Mouse (Mus musculus): Measurements from ENCODE around the gene Arhgap19. TPM values are rescaled to one million over a fixed set of nuclear protein-coding genes. Genes with fewer than 3 reads are reported as not detected.

The Arhgap19 gene
- polyA plus RNA-seq, 1 experiment from 2014 or later = 40.9 TPM

GRCm38 (mm10) chr19:41831718-41832391 lies 30.0 kb upstream of the Arhgap19 start:
- WGBS = 7% methylated on average over 14 of the region's 14 CpGs
- DNase-seq = no peak
- H3K4me2 ChIP-seq = peak overlapping the region; percentile 99

GRCm38 (mm10) chr19:41831101-41831570 lies 29.3 kb upstream of the Arhgap19 start:
- Histone ChIP-seq H3K4me1 (ENCODE audit: insufficient read depth) (0 out of 2 replicates have a peak, but pooled peaks cover 8% of the 10 kb centered on the region), H3K9me3 (ENCODE audit: low read depth, low read length) (no peaks in the 10 kb centered on the region), H3K27ac (ENCODE audit: low read depth) (no peak overlapping the region), H3K9ac (peak overlapping the region; percentile 56), H3K27me3 (ENCODE audit: insufficient read depth, low read length) (peaks cover 33% of the 10 kb centered on the region), H3K4me2 (peak overlapping the region; percentile 99), H3K36me3 (ENCODE audit: insufficient read depth) (no peaks in the 10 kb centered on the region), H3K4me3 (ENCODE audit: low read depth, low read length) (peak overlapping the region; percentile 61)
- ATAC-seq (ENCODE audit: insufficient read depth) (no peak), DNase-seq (peak; percentile 34)
- no peak for TF ChIP-seq CTCF (IDR thresholded peaks at IDR 0.05; ENCODE audit: low read depth)
- 1% methylated on average over 19 of the region's 19 CpGs for WGBS

More at GRCm38 (mm10) chr19:41831718-41832391, 30.0 kb upstream of the Arhgap19 start:
- H3K27ac ChIP-seq (ENCODE audit: low read depth) = no peak overlapping the region
- no peaks in the 10 kb centered on the region for H3K36me3 ChIP-seq (ENCODE audit: insufficient read depth)
- H3K9ac ChIP-seq = 0 out of 2 replicates have a peak overlapping the region, but pooled peaks have one; percentile 56
- 0 out of 2 replicates have a peak, but pooled peaks cover 8% of the 10 kb centered on the region for H3K4me1 ChIP-seq (ENCODE audit: insufficient read depth)
- H3K4me3 ChIP-seq (ENCODE audit: low read depth, low read length) = peak overlapping the region; percentile 61
- no peaks in the 10 kb centered on the region for H3K9me3 ChIP-seq (ENCODE audit: low read depth, low read length)
- H3K27me3 ChIP-seq (ENCODE audit: insufficient read depth, low read length) = peaks cover 33% of the 10 kb centered on the region
- ATAC-seq (ENCODE audit: insufficient read depth) = no peak
- no peak for TF ChIP-seq CTCF (IDR thresholded peaks at IDR 0.05; ENCODE audit: low read depth)

- peak overlapping the region; percentile 46 for H3K27ac ChIP-seq (ENCODE audit: low read depth)
- H3K4me1 ChIP-seq (ENCODE audit: insufficient read depth) = 0 out of 2 replicates have a peak, but pooled peaks cover 8% of the 10 kb centered on the region
- WGBS = under 1% methylated on average over 107 of the region's 112 CpGs
- peak; percentile 64 for ATAC-seq (ENCODE audit: insufficient read depth)
- peaks cover 33% of the 10 kb centered on the region for H3K27me3 ChIP-seq (ENCODE audit: insufficient read depth, low read length)
- H3K9me3 ChIP-seq (ENCODE audit: low read depth, low read length) = no peaks in the 10 kb centered on the region
- H3K4me2 ChIP-seq = peak overlapping the region; percentile 99
- peak overlapping the region; percentile 61 for H3K4me3 ChIP-seq (ENCODE audit: low read depth, low read length)
- TF ChIP-seq CTCF (IDR thresholded peaks at IDR 0.05; ENCODE audit: low read depth) = peak; percentile 10; the same call in 1 of the 2 replicates
- no peaks in the 10 kb centered on the region for H3K36me3 ChIP-seq (ENCODE audit: insufficient read depth)
- DNase-seq = peak; percentile 57
- peak overlapping the region; percentile 56 for H3K9ac ChIP-seq
Observed at GRCm38 (mm10) chr19:41830106-41831031, 28.5 kb upstream of the Arhgap19 start.

GRCm38 (mm10) chr19:41829381-41830105 lies 27.7 kb upstream of the Arhgap19 start, which contains the start of gene Frat1:
Gene Frat1 (plus strand): TSS chr19:41829970.
- WGBS = under 1% methylated on average over 39 of the region's 39 CpGs
- TF ChIP-seq CTCF (IDR thresholded peaks at IDR 0.05; ENCODE audit: low read depth) = 0 out of 2 replicates have a peak, but pooled peaks have one; percentile 19
- ATAC-seq (ENCODE audit: insufficient read depth) (peak; percentile 93), DNase-seq (peak; percentile 89)
- Histone ChIP-seq H3K36me3 (ENCODE audit: insufficient read depth) (no peaks in the 10 kb centered on the region), H3K9ac (peak within 1 kb of the TSS; percentile 56), H3K4me3 (ENCODE audit: low read depth, low read length) (peak within 1 kb of the TSS; percentile 61), H3K27ac (ENCODE audit: low read depth) (peak within 1 kb of the TSS; percentile 76), H3K9me3 (ENCODE audit: low read depth, low read length) (no peaks in the 10 kb centered on the region), H3K4me2 (peak within 1 kb of the TSS; percentile 99), H3K4me1 (ENCODE audit: insufficient read depth) (0 out of 2 replicates have a peak, but pooled peaks cover 8% of the 10 kb centered on the region), H3K27me3 (ENCODE audit: insufficient read depth, low read length) (peaks cover 33% of the 10 kb centered on the region)

- H3K27ac ChIP-seq (ENCODE audit: low read depth) = no peak overlapping the region
- H3K4me3 ChIP-seq (ENCODE audit: low read depth, low read length) = no peak overlapping the region
- 66% methylated on average over 3 of the region's 3 CpGs for WGBS
- no peak overlapping the region for H3K9ac ChIP-seq
- H3K4me2 ChIP-seq = peak overlapping the region; percentile 99
- H3K9me3 ChIP-seq (ENCODE audit: low read depth, low read length) = no peaks in the 10 kb centered on the region
- no peak for TF ChIP-seq CTCF (IDR thresholded peaks at IDR 0.05; ENCODE audit: low read depth)
- peaks cover 33% of the 10 kb centered on the region for H3K27me3 ChIP-seq (ENCODE audit: insufficient read depth, low read length)
- no peak for ATAC-seq (ENCODE audit: insufficient read depth)
- no peak for DNase-seq
- H3K4me1 ChIP-seq (ENCODE audit: insufficient read depth) = 0 out of 2 replicates have a peak, but pooled peaks cover 8% of the 10 kb centered on the region
- H3K36me3 ChIP-seq (ENCODE audit: insufficient read depth) = no peaks in the 10 kb centered on the region
Observed at GRCm38 (mm10) chr19:41828941-41829340, 27.1 kb upstream of the Arhgap19 start.

GRCm38 (mm10) chr19:41826529-41826928 lies 24.7 kb upstream of the Arhgap19 start:
- ATAC-seq (ENCODE audit: insufficient read depth) = no peak
- H3K27me3 ChIP-seq (ENCODE audit: insufficient read depth, low read length) = peaks cover 14% of the 10 kb centered on the region
- no peak for DNase-seq
- H3K4me2 ChIP-seq = no peak overlapping the region
- H3K4me1 ChIP-seq (ENCODE audit: insufficient read depth) = 0 out of 2 replicates have a peak, but pooled peaks cover 5% of the 10 kb centered on the region
- 54% methylated on average over 3 of the region's 3 CpGs for WGBS
- TF ChIP-seq CTCF (IDR thresholded peaks at IDR 0.05; ENCODE audit: low read depth) = no peak
- H3K9ac ChIP-seq = no peak overlapping the region
- no peaks in the 10 kb centered on the region for H3K36me3 ChIP-seq (ENCODE audit: insufficient read depth)
- H3K4me3 ChIP-seq (ENCODE audit: low read depth, low read length) = no peak overlapping the region
- H3K27ac ChIP-seq (ENCODE audit: low read depth) = no peak overlapping the region
- H3K9me3 ChIP-seq (ENCODE audit: low read depth, low read length) = no peaks in the 10 kb centered on the region

Measured in lung, embryonic 14.5 days (tissue).